Mouse (Mus musculus) regulatory T cell (primary cell): ENCODE results near the gene Cgrrf1.

ENCODE experiments used
- in situ Hi-C: fragments of 300-600 bp; cut with MboI, MseI; formaldehyde crosslinking; loops from one replicate; pipeline ENCODE4 v1.15.1; 2025; ENCODE audit warnings: high pct_unique_total_duplicates

Cgrrf1 gene

GRCm38 (mm10) chr14:46885429-46885755, 53.5 kb downstream of the Cgrrf1 start:
- in situ Hi-C loops: no loop called here

GRCm38 (mm10) chr14:46885891-46886301, 54.0 kb downstream of the Cgrrf1 start:
- in situ Hi-C loops: no loop called here

GRCm38 (mm10) chr14:46889096-46889495, 57.2 kb downstream of the Cgrrf1 start:
- in situ Hi-C loops: no loop called here

GRCm38 (mm10) chr14:46893961-46894360, 62.0 kb downstream of the Cgrrf1 start:
- in situ Hi-C loops: no loop called here

- in situ Hi-C loops: no loop called here
These were observed 66.0 kb downstream of the Cgrrf1 start for GRCm38 (mm10) chr14:46897953-46898352.

GRCm38 (mm10) chr14:46898626-46899025, 66.7 kb downstream of the Cgrrf1 start:
- in situ Hi-C loops: no loop called here

GRCm38 (mm10) chr14:46902498-46903087, 70.7 kb downstream of the Cgrrf1 start:
- in situ Hi-C loops: no loop called here
